In genomic region chr5:21658623-21659395, GRCm38 (mm10) we compare ENCODE assay signal across 8 mouse cellular contexts. TPM values are rescaled to one million over a fixed set of nuclear protein-coding genes. Genes with fewer than 3 reads are reported as not detected.
DNase-seq lines count a peak whose midpoint lies in the region; ATAC-seq and TF ChIP-seq lines count a peak whose summit lies in the region.

No protein-coding gene starts in this region.

- no peak for TF ChIP-seq POLR2A in cortical plate, adult 2 months (IDR thresholded peaks at IDR 0.05; ENCODE audit: extremely low read depth, insufficient read depth, low read length)

- no peak overlapping the region for H3K9ac ChIP-seq in intestine, embryonic 14.5 days (ENCODE audit: low read length)

- peaks cover 5% of the 10 kb centered on the region; the same call in 1 of the 2 replicates for H3K4me1 ChIP-seq in cortical plate, adult 2 months (ENCODE audit: control insufficient read depth, insufficient read depth, low read length)
- peaks cover 10% of the 10 kb centered on the region for H3K4me1 ChIP-seq in intestine, embryonic 14.5 days (replicated peaks; ENCODE audit: control insufficient read depth, insufficient read depth, low read length)
- H3K4me1 ChIP-seq in midbrain, embryonic 10.5 days, result peaks cover 3% of the 10 kb centered on the region; the same call in 1 of the 2 replicates

- H3K9me3 ChIP-seq in intestine, embryonic 14.5 days (ENCODE audit: control insufficient read depth, low read length), result no peaks in the 10 kb centered on the region
- no peaks in the 10 kb centered on the region for H3K9me3 ChIP-seq in midbrain, embryonic 10.5 days (replicated peaks)

- intact Hi-C loops in left cerebral cortex, postnatal 14 days (cut with DNase I), result loop anchor here (2.0 to 5.0 kb wide), 2 partner anchors 43 to 76 kb away; partner anchors contain the start of gene Napepld

- 34% methylated on average over 11 of the region's 11 CpGs for WGBS in intestine, embryonic 14.5 days
- 60% methylated on average over 11 of the region's 11 CpGs for WGBS in midbrain, embryonic 10.5 days

- H3K36me3 ChIP-seq in intestine, embryonic 14.5 days (ENCODE audit: control insufficient read depth, insufficient read depth, low read length), result peaks cover 44% of the 10 kb centered on the region
- H3K36me3 ChIP-seq in midbrain, embryonic 10.5 days, result peaks cover 91% of the 10 kb centered on the region

- no peak overlapping the region for H3K4me3 ChIP-seq in cortical plate, adult 2 months (ENCODE audit: insufficient read depth, low read length)
- no peak overlapping the region for H3K4me3 ChIP-seq in intestine, embryonic 14.5 days (ENCODE audit: low read depth, low read length)
- H3K4me3 ChIP-seq in midbrain, embryonic 10.5 days, result no peak overlapping the region

- no peak overlapping the region for H3K4me2 ChIP-seq in intestine, embryonic 14.5 days (ENCODE audit: low read length)

- peak; percentile 83 for DNase-seq in ZHBTc4 (ENCODE audit: low read depth, low spot score)
- DNase-seq in gastrocnemius, postnatal 25 days, result peak; percentile 65
- peak; percentile 88 for DNase-seq in intestine, embryonic 14.5 days (ENCODE audit: low spot score)
- DNase-seq in left cerebral cortex, postnatal 14 days (ENCODE audit: low spot score in 2 of 2), result peak; percentile 75 to 79
- peak; percentile 73 for DNase-seq in midbrain, embryonic 10.5 days (ENCODE audit: low spot score)
- DNase-seq in right cerebral cortex, postnatal 36 days (ENCODE audit: low spot score in 2 of 2), result peak; percentile 62 to 65
- DNase-seq in urinary bladder, postnatal 36 days (ENCODE audit: low spot score in 2 of 2), result peak; percentile 69 to 82

- no peaks in the 10 kb centered on the region for H3K27me3 ChIP-seq in intestine, embryonic 14.5 days (replicated peaks; ENCODE audit: control insufficient read depth, insufficient read depth, low read length)
- no peaks in the 10 kb centered on the region for H3K27me3 ChIP-seq in midbrain, embryonic 10.5 days (ENCODE audit: low read depth, poor library complexity, severe bottlenecking)

- ATAC-seq in intestine, embryonic 14.5 days (replicated peaks; ENCODE audit: low FRiP score, low TSS enrichment, low read depth), result peak; percentile 81

- H3K27ac ChIP-seq in cortical plate, adult 2 months (ENCODE audit: insufficient read depth, low read length), result no peak overlapping the region
- peak overlapping the region; percentile 54; the same call in 1 of the 2 replicates for H3K27ac ChIP-seq in intestine, embryonic 14.5 days (ENCODE audit: low read depth)
- H3K27ac ChIP-seq in midbrain, embryonic 10.5 days (replicated peaks), result peak overlapping the region; percentile 58

- peak; percentile 84 for TF ChIP-seq CTCF in cortical plate, adult 2 months (IDR thresholded peaks at IDR 0.05; ENCODE audit: extremely low read depth, insufficient read depth, low read length)

RNA-seq across cellular contexts. Expression of gene Armc10, which starts 13.2 kb away (rescaled TPM):
- polyA plus RNA-seq in cortical plate, adult 2 months (2012; rRNA removed), result 25.7 and 26.0 TPM in 2 replicates
- total RNA-seq in gastrocnemius, postnatal 25 days (2021), result 1 to 10 TPM; 3.7 to 4.1 TPM
- polyA plus RNA-seq in intestine, embryonic 14.5 days (2014; fragmentation: Nextera tagmentation; extraction: Ambion mirVana), result 52.3 and 56.8 TPM in 2 replicates
- 10 to 100 TPM; 20.4 to 22.1 TPM for total RNA-seq in left cerebral cortex, postnatal 14 days (2021)
- polyA plus RNA-seq in midbrain, embryonic 10.5 days (2016; fragmentation: Nextera tagmentation; extraction: Ambion mirVana), result 66.9 and 74.4 TPM in 2 replicates

RNA-seq across cellular contexts. Expression of gene Fbxl13, which starts 13.4 kb away (rescaled TPM):
- polyA plus RNA-seq in cortical plate, adult 2 months (2012; rRNA removed), result 0.28 and 0.48 TPM in 2 replicates
- total RNA-seq in gastrocnemius, postnatal 25 days (2021), result under 1 TPM; 0.13 to 0.18 TPM
- polyA plus RNA-seq in intestine, embryonic 14.5 days (2014; fragmentation: Nextera tagmentation; extraction: Ambion mirVana), result 0.23 and 0.35 TPM in 2 replicates
- under 1 TPM; 0.33 to 0.36 TPM for total RNA-seq in left cerebral cortex, postnatal 14 days (2021)
- polyA plus RNA-seq in midbrain, embryonic 10.5 days (2016; fragmentation: Nextera tagmentation; extraction: Ambion mirVana), result 0.15 and 0.48 TPM in 2 replicates

RNA-seq across cellular contexts. Expression of gene Napepld, which starts 42.4 kb away (rescaled TPM):
- polyA plus RNA-seq in cortical plate, adult 2 months (2012; rRNA removed), result 9.5 and 10.2 TPM in 2 replicates
- 10 to 100 TPM in 1 of 2 experiments, 1 to 10 TPM in 1; 7.7 to 10.9 TPM for total RNA-seq in gastrocnemius, postnatal 25 days (2021)
- 4.2 and 5.1 TPM in 2 replicates for polyA plus RNA-seq in intestine, embryonic 14.5 days (2014; fragmentation: Nextera tagmentation; extraction: Ambion mirVana)
- 1 to 10 TPM; 8.6 to 9.0 TPM for total RNA-seq in left cerebral cortex, postnatal 14 days (2021)
- polyA plus RNA-seq in midbrain, embryonic 10.5 days (2016; fragmentation: Nextera tagmentation; extraction: Ambion mirVana), result 10.4 and 14.8 TPM in 2 replicates
